10 mouse cellular contexts compared by ENCODE assay signal in the genomic region with DNA sequence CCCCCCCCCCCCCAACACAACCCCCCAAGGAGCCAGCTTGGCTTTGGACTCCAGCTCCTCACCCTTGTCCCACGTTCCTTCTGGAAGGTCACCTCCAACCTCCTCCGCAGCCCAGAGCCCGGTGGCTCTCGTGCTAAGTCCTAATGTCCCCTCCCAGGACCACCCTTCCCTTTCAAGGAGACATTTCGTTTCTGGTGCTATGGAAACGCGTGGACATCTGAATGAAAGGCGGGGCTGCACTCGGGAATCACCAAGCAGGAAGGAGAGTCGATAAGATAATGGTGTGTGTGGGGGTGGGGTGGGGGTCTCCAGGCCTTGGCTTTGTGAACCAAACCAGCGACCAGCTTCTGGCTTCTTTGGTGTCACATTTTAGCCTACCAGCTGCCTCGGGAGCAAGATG. TPM values are rescaled to one million over a fixed set of nuclear protein-coding genes. Genes with fewer than 3 reads are reported as not detected.
A peak's percentile ranks its signal among the peaks of the same experiment; 100 is the strongest.
DNase-seq lines count a peak whose midpoint lies in the region; ATAC-seq lines count a peak whose summit lies in the region.
"Had no signal": no experiment of that assay in that cellular context is flagged by ENCODE, and none has a peak within 500 bp of the region (broad histone marks: within the 10 kb centered on the region; RNA-seq: fewer than 3 reads in every experiment).

No protein-coding gene starts in this region.

- H3K9ac ChIP-seq in hindbrain, embryonic 15.5 days: peak overlapping the region; percentile 30
- H3K9ac ChIP-seq in midbrain, embryonic 15.5 days: peak overlapping the region; percentile 33

- peak overlapping the region; percentile 58 for H3K4me3 ChIP-seq in heart, embryonic 10.5 days
- H3K4me3 ChIP-seq in hindbrain, embryonic 15.5 days: peak overlapping the region; percentile 29
- peak overlapping the region; percentile 29 for H3K4me3 ChIP-seq in midbrain, embryonic 15.5 days
- H3K4me3 ChIP-seq: erythroblast, embryonic 14.5 days had no signal

- peak overlapping the region; percentile 60 for H3K4me2 ChIP-seq in hindbrain, embryonic 15.5 days
- peak overlapping the region; percentile 57 for H3K4me2 ChIP-seq in midbrain, embryonic 15.5 days

- H3K27ac ChIP-seq in heart, embryonic 10.5 days: peak overlapping the region; percentile 88
- H3K27ac ChIP-seq in hindbrain, embryonic 15.5 days (replicated peaks): peak overlapping the region; percentile 84
- peak overlapping the region; percentile 90 for H3K27ac ChIP-seq in midbrain, embryonic 15.5 days

- DNase-seq in heart, embryonic 10.5 days (ENCODE audit: low spot score): peak; percentile 88
- no peak for DNase-seq in heart, postnatal 14 days
- peak; percentile 44 for DNase-seq in embryo, embryonic 11.5 days (ENCODE audit: low read depth, low spot score)
- no peak for DNase-seq in c-Kit-positive CD71-positive TER-119-positive erythroid progenitor cells, embryonic 14.5 days (ENCODE audit: low spot score)
- no peak for DNase-seq in frontal cortex, adult 2 months (ENCODE audit: extremely low spot score in 1 of 2, low spot score in 1 of 2)
- no peak for DNase-seq in right cerebral cortex, postnatal 14 days

- H3K27me3 ChIP-seq in heart, embryonic 10.5 days (ENCODE audit: insufficient read depth, poor library complexity, severe bottlenecking): peaks cover 20% of the 10 kb centered on the region
- H3K27me3 ChIP-seq in hindbrain, embryonic 15.5 days: no peaks in the 10 kb centered on the region
- no peaks in the 10 kb centered on the region for H3K27me3 ChIP-seq in midbrain, embryonic 15.5 days (replicated peaks)

- peaks cover 40% of the 10 kb centered on the region for H3K4me1 ChIP-seq in heart, embryonic 10.5 days
- H3K4me1 ChIP-seq in hindbrain, embryonic 15.5 days (replicated peaks): peaks cover 34% of the 10 kb centered on the region
- H3K4me1 ChIP-seq in midbrain, embryonic 15.5 days: peaks cover 35% of the 10 kb centered on the region

- WGBS in heart, embryonic 10.5 days: under 1% methylated on average over 12 of the region's 12 CpGs
- WGBS in hindbrain, embryonic 15.5 days: 0% methylated on average over 12 of the region's 12 CpGs
- 0% methylated on average over 12 of the region's 12 CpGs for WGBS in midbrain, embryonic 15.5 days

- peaks cover 5% of the 10 kb centered on the region for H3K36me3 ChIP-seq in heart, embryonic 10.5 days
- H3K36me3 ChIP-seq in hindbrain, embryonic 15.5 days: no peaks in the 10 kb centered on the region
- H3K36me3 ChIP-seq in midbrain, embryonic 15.5 days (replicated peaks): no peaks in the 10 kb centered on the region

- H3K9me3 ChIP-seq in heart, embryonic 10.5 days: no peaks in the 10 kb centered on the region
- no peaks in the 10 kb centered on the region for H3K9me3 ChIP-seq in hindbrain, embryonic 15.5 days
- no peaks in the 10 kb centered on the region for H3K9me3 ChIP-seq in midbrain, embryonic 15.5 days

- peak; percentile 43; the same call in 1 of the 2 replicates for ATAC-seq in hindbrain, embryonic 15.5 days (ENCODE audit: low FRiP score, low read depth)
- peak; percentile 61 for ATAC-seq in midbrain, embryonic 15.5 days (replicated peaks)

- intact Hi-C loops in heart, postnatal 14 days (cut with DNase I): no loop called here

RNA-seq across cellular contexts. Expression of a gene that starts 27.9 kb away (rescaled TPM):
- polyA plus RNA-seq in heart, embryonic 10.5 days (2016; fragmentation: Nextera tagmentation; extraction: Ambion mirVana): not detected in 2 replicates
- total RNA-seq in heart, postnatal 14 days (2021): not detected
- polyA plus RNA-seq in hindbrain, embryonic 15.5 days (2015; fragmentation: Nextera tagmentation; extraction: Ambion mirVana): not detected in 2 replicates
- polyA plus RNA-seq in midbrain, embryonic 15.5 days (2015; fragmentation: Nextera tagmentation; extraction: Ambion mirVana): not detected in 2 replicates
- polyA plus RNA-seq in frontal cortex, adult 2 months (2012; rRNA removed): not detected in 2 replicates
- polyA plus RNA-seq: C2C12; erythroblast, embryonic 14.5 days had no signal

Comparison
In these comparisons a context has a peak if more than half of its experiments do, and no peak if none do; other contexts are left out.
1. DNase-seq: peak in heart, embryonic 10.5 days (single experiment) and embryo, embryonic 11.5 days (single experiment); none in heart, postnatal 14 days (0 of 2), c-Kit-positive CD71-positive TER-119-positive erythroid progenitor cells, embryonic 14.5 days (single experiment), frontal cortex, adult 2 months (0 of 2) and right cerebral cortex, postnatal 14 days (single experiment).
2. Peak in every context shown above with its lines, with median percentiles within 50 percentile points of each other: H3K27ac ChIP-seq and H3K4me3 ChIP-seq.